Mouse (Mus musculus) midbrain, embryonic 12.5 days (tissue): ENCODE data around the gene Nsun6. TPM values are rescaled to one million over a fixed set of nuclear protein-coding genes. Genes with fewer than 3 reads are reported as not detected.

Experiments used
- ATAC-seq: fragments of 200-750 bp; cut with Nextera tagmentation; 2 replicates; pipeline ENCODE4 v1.8.0; 2017; ENCODE audit warnings: low read depth, moderate TSS enrichment, moderate library complexity; ENCODE audit not compliant: low FRiP score
- H3K27ac ChIP-seq: fragments of 300-500 bp; sonication (generic); replicated peaks from 2 replicates; pipeline ENCODE4 v1.5.1; 2016; ENCODE audit warnings: mild to moderate bottlenecking
- H3K27me3 ChIP-seq: fragments of 300-500 bp; sonication (generic); 2 replicates; pipeline ENCODE4 v1.6.1; 2016; ENCODE audit warnings: mild to moderate bottlenecking
- H3K36me3 ChIP-seq: fragments of 300-500 bp; sonication (generic); 2 replicates; pipeline ENCODE4 v1.6.1; 2016
- H3K4me1 ChIP-seq: fragments of 300-500 bp; sonication (generic); 2 replicates; pipeline ENCODE4 v1.6.1; 2016
- H3K4me2 ChIP-seq: fragments of 300-500 bp; sonication (generic); replicated peaks from 2 replicates; pipeline ENCODE4 v1.6.1; 2016; ENCODE audit warnings: mild to moderate bottlenecking, moderate library complexity
- H3K4me3 ChIP-seq: fragments of 300-500 bp; sonication (generic); 2 replicates; pipeline ENCODE4 v1.5.1; 2016; ENCODE audit warnings: mild to moderate bottlenecking
- H3K9ac ChIP-seq: fragments of 300-500 bp; sonication (generic); replicated peaks from 2 replicates; pipeline ENCODE4 v1.6.1; 2016; ENCODE audit warnings: mild to moderate bottlenecking, moderate library complexity
- H3K9me3 ChIP-seq: fragments of 300-500 bp; sonication (generic); 2 replicates; pipeline ENCODE4 v1.6.1; 2016; ENCODE audit warnings: mild to moderate bottlenecking
- WGBS: fragments of 180-500 bp; shearing (Covaris S2); methylation state at CpG from one replicate; pipeline ENCODE4 v1.1.7; 2016; 5-methylcytosine and 5-hydroxymethylcytosine counted together
- polyA plus RNA-seq: library from polyadenylated mRNA; unstranded; fragments of >200 nt; fragmentation: Nextera tagmentation; extraction: Ambion mirVana; gene quantifications from 2 replicates; pipeline ENCODE4 v1.2.1, GENCODE M21; 2016

Nsun6 gene
- polyA plus RNA-seq, 1 experiment from 2014 or later, result 19.5 TPM

- Histone ChIP-seq H3K36me3 (0 out of 2 replicates have a peak, but pooled peaks cover 3% of the 10 kb centered on the region), H3K27me3 (no peaks in the 10 kb centered on the region), H3K27ac (peak overlapping the region; percentile 89), H3K4me3 (peak overlapping the region; percentile 83), H3K4me1 (peaks cover 23% of the 10 kb centered on the region), H3K9me3 (no peaks in the 10 kb centered on the region), H3K9ac (peak overlapping the region; percentile 61), H3K4me2 (peak overlapping the region; percentile 57)
- WGBS, result 17% methylated on average over 10 of the region's 10 CpGs
- no peak for ATAC-seq
Observed at GRCm38 (mm10) chr2:15054496-15054895, 373 bp downstream of the Nsun6 start.

GRCm38 (mm10) chr2:15049117-15049873, 5.6 kb downstream of the Nsun6 start, which contains the start of gene Arl5b:
TSS of gene Arl5b (plus strand) at chr2:15049395.
- H3K9me3 ChIP-seq, result no peaks in the 10 kb centered on the region
- H3K4me3 ChIP-seq, result peak within 1 kb of the TSS; percentile 66
- 9% methylated on average over 20 of the region's 20 CpGs for WGBS

GRCm38 (mm10) chr2:15040326-15040725, 14.5 kb downstream of the Nsun6 start:
- H3K4me3 ChIP-seq, result no peak overlapping the region
- H3K27me3 ChIP-seq, result no peaks in the 10 kb centered on the region
- H3K36me3 ChIP-seq, result 0 out of 2 replicates have a peak, but pooled peaks cover 3% of the 10 kb centered on the region
- H3K9ac ChIP-seq, result no peak overlapping the region
- H3K9me3 ChIP-seq, result no peaks in the 10 kb centered on the region
- H3K4me2 ChIP-seq, result no peak overlapping the region
- H3K4me1 ChIP-seq, result no peaks in the 10 kb centered on the region
- 61% methylated on average over 5 of the region's 5 CpGs for WGBS
- no peak overlapping the region for H3K27ac ChIP-seq
- ATAC-seq, result no peak

More at GRCm38 (mm10) chr2:15049117-15049873, 5.6 kb downstream of the Nsun6 start, which contains the start of gene Arl5b:
- peaks cover 7% of the 10 kb centered on the region for H3K4me1 ChIP-seq
- peak within 1 kb of the TSS; percentile 62 for H3K4me2 ChIP-seq
- peak; percentile 98 for ATAC-seq
- no peaks in the 10 kb centered on the region for H3K27me3 ChIP-seq
- H3K9ac ChIP-seq, result peak within 1 kb of the TSS; percentile 60; the same call in 1 of the 2 replicates
- H3K27ac ChIP-seq, result no peak within 1 kb of the TSS
- 0 out of 2 replicates have a peak, but pooled peaks cover 4% of the 10 kb centered on the region for H3K36me3 ChIP-seq

- Histone ChIP-seq H3K36me3 (0 out of 2 replicates have a peak, but pooled peaks cover 3% of the 10 kb centered on the region), H3K27ac (no peak overlapping the region), H3K4me3 (no peak overlapping the region), H3K27me3 (no peaks in the 10 kb centered on the region), H3K9me3 (no peaks in the 10 kb centered on the region), H3K9ac (no peak overlapping the region), H3K4me2 (no peak overlapping the region), H3K4me1 (no peaks in the 10 kb centered on the region)
- WGBS, result 92% methylated on average over 6 of the region's 6 CpGs
- no peak for ATAC-seq
Observed at GRCm38 (mm10) chr2:15038705-15039104, 16.2 kb downstream of the Nsun6 start.

- H3K27me3 ChIP-seq, result no peaks in the 10 kb centered on the region
- WGBS, result 75% methylated on average over 1 of the region's 1 CpGs
- H3K4me1 ChIP-seq, result no peaks in the 10 kb centered on the region
- H3K27ac ChIP-seq, result no peak overlapping the region
- H3K4me3 ChIP-seq, result no peak overlapping the region
- no peak overlapping the region for H3K4me2 ChIP-seq
- no peaks in the 10 kb centered on the region for H3K9me3 ChIP-seq
- no peak overlapping the region for H3K9ac ChIP-seq
- peaks cover 10% of the 10 kb centered on the region for H3K36me3 ChIP-seq
- ATAC-seq, result no peak
Observed at GRCm38 (mm10) chr2:15027816-15028215, 27.1 kb downstream of the Nsun6 start.

- Histone ChIP-seq H3K9me3 (no peaks in the 10 kb centered on the region), H3K4me1 (no peaks in the 10 kb centered on the region), H3K27ac (no peak overlapping the region), H3K4me3 (no peak overlapping the region), H3K27me3 (no peaks in the 10 kb centered on the region), H3K4me2 (no peak overlapping the region), H3K9ac (no peak overlapping the region), H3K36me3 (peaks cover 9% of the 10 kb centered on the region)
- no peak for ATAC-seq
- 95% methylated on average over 3 of the region's 3 CpGs for WGBS
Observed at GRCm38 (mm10) chr2:15026817-15027216, 28.1 kb downstream of the Nsun6 start.

- H3K4me3 ChIP-seq, result no peak overlapping the region
- H3K27me3 ChIP-seq, result no peaks in the 10 kb centered on the region
- ATAC-seq, result no peak
- no peak overlapping the region for H3K27ac ChIP-seq
- no peak overlapping the region for H3K4me2 ChIP-seq
- 96% methylated on average over 1 of the region's 1 CpGs for WGBS
- H3K9ac ChIP-seq, result no peak overlapping the region
- 0 out of 2 replicates have a peak, but pooled peaks cover 15% of the 10 kb centered on the region for H3K36me3 ChIP-seq
- H3K4me1 ChIP-seq, result no peaks in the 10 kb centered on the region
- no peaks in the 10 kb centered on the region for H3K9me3 ChIP-seq
Observed at GRCm38 (mm10) chr2:15008072-15008471, 46.8 kb downstream of the Nsun6 start.

- H3K9ac ChIP-seq, result no peak overlapping the region
- H3K4me2 ChIP-seq, result no peak overlapping the region
- no peak overlapping the region for H3K4me3 ChIP-seq
- 84% methylated on average over 3 of the region's 3 CpGs for WGBS
- ATAC-seq, result no peak; the same call in 1 of the 2 replicates
- H3K9me3 ChIP-seq, result no peaks in the 10 kb centered on the region
- 0 out of 2 replicates have a peak, but pooled peaks cover 15% of the 10 kb centered on the region for H3K36me3 ChIP-seq
- no peaks in the 10 kb centered on the region for H3K27me3 ChIP-seq
- H3K4me1 ChIP-seq, result no peaks in the 10 kb centered on the region
- no peak overlapping the region for H3K27ac ChIP-seq
Observed at GRCm38 (mm10) chr2:15007531-15007930, 47.3 kb downstream of the Nsun6 start.

GRCm38 (mm10) chr2:14997836-14998235, 57.0 kb downstream of the Nsun6 start:
- no peak overlapping the region for H3K4me2 ChIP-seq
- no peaks in the 10 kb centered on the region for H3K4me1 ChIP-seq
- no peak for ATAC-seq
- WGBS, result 86% methylated on average over 5 of the region's 5 CpGs
- 0 out of 2 replicates have a peak, but pooled peaks cover 2% of the 10 kb centered on the region for H3K36me3 ChIP-seq
- no peak overlapping the region for H3K4me3 ChIP-seq
- H3K27ac ChIP-seq, result no peak overlapping the region
- H3K27me3 ChIP-seq, result no peaks in the 10 kb centered on the region
- no peak overlapping the region for H3K9ac ChIP-seq
- no peaks in the 10 kb centered on the region for H3K9me3 ChIP-seq

- Histone ChIP-seq H3K36me3 (0 out of 2 replicates have a peak, but pooled peaks cover 7% of the 10 kb centered on the region), H3K9me3 (no peaks in the 10 kb centered on the region), H3K4me3 (no peak overlapping the region), H3K4me2 (no peak overlapping the region), H3K27me3 (no peaks in the 10 kb centered on the region), H3K9ac (no peak overlapping the region), H3K27ac (no peak overlapping the region), H3K4me1 (no peaks in the 10 kb centered on the region)
- ATAC-seq, result no peak
- WGBS, result 84% methylated on average over 4 of the region's 4 CpGs
Observed at GRCm38 (mm10) chr2:14996036-14996435, 58.8 kb downstream of the Nsun6 start.

- no peaks in the 10 kb centered on the region for H3K9me3 ChIP-seq
- H3K27ac ChIP-seq, result no peak overlapping the region
- ATAC-seq, result no peak
- no peaks in the 10 kb centered on the region for H3K27me3 ChIP-seq
- no peaks in the 10 kb centered on the region for H3K4me1 ChIP-seq
- H3K36me3 ChIP-seq, result 0 out of 2 replicates have a peak, but pooled peaks cover 7% of the 10 kb centered on the region
- H3K4me2 ChIP-seq, result no peak overlapping the region
- H3K4me3 ChIP-seq, result no peak overlapping the region
- H3K9ac ChIP-seq, result no peak overlapping the region
- WGBS, result 91% methylated on average over 4 of the region's 4 CpGs
Observed at GRCm38 (mm10) chr2:14992531-14992930, 62.3 kb downstream of the Nsun6 start.

GRCm38 (mm10) chr2:14989350-14989749, 65.5 kb downstream of the Nsun6 start:
- Histone ChIP-seq H3K4me1 (no peaks in the 10 kb centered on the region), H3K27ac (no peak overlapping the region), H3K27me3 (no peaks in the 10 kb centered on the region), H3K4me2 (no peak overlapping the region), H3K4me3 (no peak overlapping the region), H3K9ac (no peak overlapping the region), H3K9me3 (no peaks in the 10 kb centered on the region), H3K36me3 (0 out of 2 replicates have a peak, but pooled peaks cover 7% of the 10 kb centered on the region)
- ATAC-seq, result no peak
- 89% methylated on average over 4 of the region's 4 CpGs for WGBS
